Mouse (Mus musculus): Measurements from ENCODE around the gene Speg.

GRCm38 (mm10) chr1:75340519-75340918 lies 34.6 kb upstream of the Speg start:
- no peak for TF ChIP-seq EP300 (IDR thresholded peaks at IDR 0.05; ENCODE audit: insufficient read depth, low read depth, low read length)
- no peak for TF ChIP-seq CTCF (IDR thresholded peaks at IDR 0.05)
- no peak for TF ChIP-seq POLR2A (IDR thresholded peaks at IDR 0.05; ENCODE audit: insufficient read depth, low read depth, low read length)
